Comparison of ENCODE assay signal across 9 mouse cellular contexts in genomic region chr19:42673133-42673532, GRCm38 (mm10).
DNase-seq lines count a peak whose midpoint lies in the region; ATAC-seq and TF ChIP-seq lines count a peak whose summit lies in the region.
"Had no signal": no experiment of that assay in that cellular context is flagged by ENCODE, and none has a peak within 500 bp of the region (broad histone marks: within the 10 kb centered on the region; RNA-seq: fewer than 3 reads in every experiment).

No protein-coding gene starts in this region.

- no peak overlapping the region for H3K4me2 ChIP-seq in hindbrain, embryonic 16.5 days (ENCODE audit: low read length)
- no peak overlapping the region for H3K4me2 ChIP-seq in neural tube, embryonic 14.5 days (ENCODE audit: low read depth, low read length)
- H3K4me2 ChIP-seq in heart, embryonic 11.5 days = no peak overlapping the region
- no peak overlapping the region for H3K4me2 ChIP-seq in stomach, postnatal 0 days (replicated peaks; ENCODE audit: low read depth)
- H3K4me2 ChIP-seq: heart, embryonic 13.5 days had no signal

- H3K4me1 ChIP-seq in hindbrain, embryonic 16.5 days (ENCODE audit: control insufficient read depth, insufficient read depth, low read depth, low read length) = peaks cover 12% of the 10 kb centered on the region
- 0 out of 2 replicates have a peak, but pooled peaks cover 5% of the 10 kb centered on the region for H3K4me1 ChIP-seq in neural tube, embryonic 14.5 days (ENCODE audit: control insufficient read depth, insufficient read depth, low read length)
- H3K4me1 ChIP-seq in heart, embryonic 11.5 days (ENCODE audit: control insufficient read depth, insufficient read depth, low read length) = peaks cover 6% of the 10 kb centered on the region; the same call in 1 of the 2 replicates
- H3K4me1 ChIP-seq in stomach, postnatal 0 days (replicated peaks; ENCODE audit: control insufficient read depth, insufficient read depth) = no peaks in the 10 kb centered on the region

- WGBS in hindbrain, embryonic 16.5 days = 2% methylated on average over 9 of the region's 9 CpGs
- 3% methylated on average over 9 of the region's 9 CpGs for WGBS in neural tube, embryonic 14.5 days
- 39% methylated on average over 9 of the region's 9 CpGs for WGBS in heart, embryonic 11.5 days (ENCODE audit: insufficient replicate concordance)
- WGBS in stomach, postnatal 0 days = 32% methylated on average over 9 of the region's 9 CpGs

- H3K9ac ChIP-seq in hindbrain, embryonic 16.5 days (ENCODE audit: low read depth, low read length) = no peak overlapping the region
- H3K9ac ChIP-seq in neural tube, embryonic 14.5 days (replicated peaks; ENCODE audit: low read depth, low read length) = no peak overlapping the region
- no peak overlapping the region for H3K9ac ChIP-seq in heart, embryonic 11.5 days (ENCODE audit: low read depth, low read length)
- H3K9ac ChIP-seq in stomach, postnatal 0 days (ENCODE audit: low read length) = no peak overlapping the region
- H3K9ac ChIP-seq: heart, embryonic 13.5 days had no signal

- no peak for TF ChIP-seq CTCF in stomach, postnatal 0 days (IDR thresholded peaks at IDR 0.05; ENCODE audit: low read depth)

- TF ChIP-seq EP300 in stomach, postnatal 0 days (optimal IDR thresholded peaks at IDR 0.05) = no peak

- no peaks in the 10 kb centered on the region for H3K9me3 ChIP-seq in hindbrain, embryonic 16.5 days (ENCODE audit: control insufficient read depth, low read length)
- no peaks in the 10 kb centered on the region for H3K9me3 ChIP-seq in neural tube, embryonic 14.5 days (ENCODE audit: control insufficient read depth, low read length)
- no peaks in the 10 kb centered on the region for H3K9me3 ChIP-seq in heart, embryonic 11.5 days (replicated peaks; ENCODE audit: control insufficient read depth, low read length)
- no peaks in the 10 kb centered on the region for H3K9me3 ChIP-seq in stomach, postnatal 0 days (ENCODE audit: control insufficient read depth, low read length)

- H3K27me3 ChIP-seq in hindbrain, embryonic 16.5 days (replicated peaks; ENCODE audit: control insufficient read depth, insufficient read depth, low read length) = peaks cover 3% of the 10 kb centered on the region; the same call in 1 of the 2 replicates
- H3K27me3 ChIP-seq in neural tube, embryonic 14.5 days (ENCODE audit: control insufficient read depth, insufficient read depth, low read length) = peaks cover 9% of the 10 kb centered on the region
- no peaks in the 10 kb centered on the region for H3K27me3 ChIP-seq in heart, embryonic 11.5 days (ENCODE audit: control insufficient read depth, insufficient read depth, low read length)
- H3K27me3 ChIP-seq in stomach, postnatal 0 days (ENCODE audit: control insufficient read depth, insufficient read depth, low read length) = no peaks in the 10 kb centered on the region
- H3K27me3 ChIP-seq: heart, embryonic 13.5 days had no signal

- DNase-seq in cerebellum, adult 11-12 months = peak; percentile 29
- DNase-seq in cerebellum, postnatal 36 days = no peak
- peak; percentile 24 to 40 for DNase-seq in layer of hippocampus, postnatal 25 days (ENCODE audit: extremely low spot score in 1 of 2, low spot score in 1 of 2)
- no peak for DNase-seq in urinary bladder, postnatal 4 days (ENCODE audit: low spot score in 2 of 2)
- DNase-seq in stomach, postnatal 0 days (ENCODE audit: low spot score) = no peak

- H3K36me3 ChIP-seq in hindbrain, embryonic 16.5 days (ENCODE audit: control insufficient read depth, insufficient read depth, low read length) = no peaks in the 10 kb centered on the region
- no peaks in the 10 kb centered on the region for H3K36me3 ChIP-seq in neural tube, embryonic 14.5 days (ENCODE audit: control insufficient read depth, insufficient read depth, low read length)
- H3K36me3 ChIP-seq in heart, embryonic 11.5 days (ENCODE audit: control insufficient read depth, insufficient read depth, low read length) = no peaks in the 10 kb centered on the region
- no peaks in the 10 kb centered on the region for H3K36me3 ChIP-seq in stomach, postnatal 0 days (ENCODE audit: control insufficient read depth, insufficient read depth, low read length)
- H3K36me3 ChIP-seq: heart, embryonic 13.5 days had no signal

- peak; percentile 91 for ATAC-seq in hindbrain, embryonic 16.5 days
- peak; percentile 85 for ATAC-seq in neural tube, embryonic 14.5 days (ENCODE audit: low read depth)
- no peak for ATAC-seq in heart, embryonic 11.5 days (replicated peaks; ENCODE audit: insufficient number of reproducible peaks, low FRiP score, low TSS enrichment)
- no peak for ATAC-seq in stomach, postnatal 0 days (ENCODE audit: low FRiP score, low TSS enrichment)

- no peak overlapping the region for H3K27ac ChIP-seq in hindbrain, embryonic 16.5 days (ENCODE audit: low read depth, low read length)
- H3K27ac ChIP-seq in neural tube, embryonic 14.5 days (ENCODE audit: low read depth, low read length) = peak overlapping the region; percentile 44; the same call in 1 of the 2 replicates
- no peak overlapping the region for H3K27ac ChIP-seq in heart, embryonic 11.5 days (ENCODE audit: low read depth, low read length)
- H3K27ac ChIP-seq in stomach, postnatal 0 days (replicated peaks) = no peak overlapping the region
- H3K27ac ChIP-seq: heart, embryonic 13.5 days had no signal

- H3K4me3 ChIP-seq in hindbrain, embryonic 16.5 days (ENCODE audit: low read length) = no peak overlapping the region
- H3K4me3 ChIP-seq in neural tube, embryonic 14.5 days (ENCODE audit: low read depth, low read length) = no peak overlapping the region
- no peak overlapping the region for H3K4me3 ChIP-seq in heart, embryonic 11.5 days (ENCODE audit: low read depth, low read length)
- H3K4me3 ChIP-seq in stomach, postnatal 0 days (ENCODE audit: low read depth, low read length) = no peak overlapping the region
- H3K4me3 ChIP-seq: heart, embryonic 13.5 days had no signal

Comparison
In these comparisons a context has a peak if more than half of its experiments do, and no peak if none do; other contexts are left out.
1. DNase-seq: peak in cerebellum, adult 11-12 months (single experiment) and layer of hippocampus, postnatal 25 days (2 of 2); none in cerebellum, postnatal 36 days (0 of 2), urinary bladder, postnatal 4 days (0 of 2) and stomach, postnatal 0 days (single experiment).
2. ATAC-seq: peak in hindbrain, embryonic 16.5 days (single experiment) and neural tube, embryonic 14.5 days (single experiment); none in heart, embryonic 11.5 days (single experiment) and stomach, postnatal 0 days (single experiment).